Mouse (Mus musculus) lung, postnatal 0 days (tissue): Measurements from ENCODE around the gene Tmem59.

Source experiments
- CTCF ChIP-seq: IDR thresholded peaks from 2 replicates; pipeline ENCODE4 v1.5.1; 2016; ENCODE audit warnings: antibody characterized with exemption, mild to moderate bottlenecking
- EP300 ChIP-seq: IDR thresholded peaks from 2 replicates; pipeline ENCODE4 v1.6.1; 2016; ENCODE audit warnings: antibody characterized with exemption, mild to moderate bottlenecking, control low read depth

DNA sequence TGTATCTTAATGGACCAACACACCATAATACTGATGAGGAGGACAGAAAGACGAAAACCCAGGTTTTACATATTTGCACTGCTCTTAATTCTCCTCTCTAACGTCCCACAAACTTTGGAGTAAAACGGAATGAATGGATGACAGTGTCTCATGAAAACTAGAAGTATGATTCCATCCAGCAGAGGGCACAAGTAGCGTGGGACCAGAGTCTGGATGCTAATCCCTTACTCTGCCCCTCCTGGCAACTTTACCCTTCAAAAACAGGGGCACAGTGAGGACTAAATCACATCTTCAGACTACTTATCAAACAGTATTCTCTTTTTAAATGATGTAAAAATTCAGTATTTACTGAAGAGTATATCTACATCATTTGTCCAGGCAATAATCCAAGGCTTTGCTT is 72.3 kb downstream of the Tmem59 start:
- TF ChIP-seq CTCF, result peak; percentile 88
- no peak for TF ChIP-seq EP300
